Mouse (Mus musculus) olfactory bulb, adult 2 months (tissue): Measurements from ENCODE around the gene Fto.

Experiments
- CTCF ChIP-seq: fragments of 200-500 bp; IDR thresholded peaks from 2 replicates; pipeline ENCODE4 v1.5.1; 2012; ENCODE audit warnings: low read depth, mild to moderate bottlenecking, low read length, moderate library complexity; ENCODE audit not compliant: insufficient read depth
- POLR2A ChIP-seq: fragments of 200-500 bp; IDR thresholded peaks from 2 replicates; pipeline ENCODE4 v1.6.1; 2012; ENCODE audit warnings: mild to moderate bottlenecking, low read depth, low read length, moderate library complexity; ENCODE audit not compliant: insufficient read depth

GRCm38 (mm10) chr8:91501960-91502600, 188.8 kb downstream of the Fto start:
- TF ChIP-seq CTCF (no peak), POLR2A (no peak)
